Mouse (Mus musculus) heart, postnatal 0 days (tissue): ENCODE results near the gene Cox11.

Source experiments
- CTCF ChIP-seq: IDR thresholded peaks from 2 replicates; pipeline ENCODE4 v1.5.1; 2016; ENCODE audit warnings: antibody characterized with exemption, control low read depth, low read depth
- EP300 ChIP-seq: IDR thresholded peaks from 2 replicates; pipeline ENCODE4 v1.6.1; 2016; ENCODE audit warnings: antibody characterized with exemption, low read depth

DNA sequence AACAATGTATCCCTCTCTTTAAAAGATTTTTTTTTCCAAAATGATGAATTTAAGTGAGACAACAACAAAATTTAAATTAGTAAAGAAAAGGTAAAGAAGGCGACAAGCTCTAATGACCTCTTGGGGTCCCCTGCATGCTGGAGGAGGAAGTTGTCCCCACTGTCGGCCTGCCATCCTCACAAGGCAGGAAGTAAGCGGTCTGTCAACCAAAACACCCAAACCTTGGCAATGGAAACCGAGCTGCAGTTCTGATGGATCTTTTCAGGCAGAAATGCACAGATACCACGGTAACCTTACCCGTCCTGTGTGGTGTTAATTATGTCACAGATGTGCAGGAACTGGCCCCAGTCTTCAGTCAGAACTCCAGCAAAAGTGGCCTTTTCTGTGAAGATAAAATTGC is 46.8 kb downstream of the Cox11 start:
- no peak for TF ChIP-seq CTCF
- no peak for TF ChIP-seq EP300
